Mouse (Mus musculus) lung, embryonic 14.5 days (tissue): ENCODE measurements around the gene Ppp2r1a. TPM values are rescaled to one million over a fixed set of nuclear protein-coding genes. Genes with fewer than 3 reads are reported as not detected.

Experiments
- ATAC-seq: fragments of 200-750 bp; cut with Nextera tagmentation; 2 replicates; pipeline ENCODE4 v1.8.0; 2017; ENCODE audit warnings: mild to moderate bottlenecking, moderate TSS enrichment, moderate library complexity; ENCODE audit not compliant: insufficient read depth
- DNase-seq: peaks from one replicate; pipeline ENCODE4 v3.0.0-alpha.2; 2015
- H3K27ac ChIP-seq: fragments of 300-500 bp; sonication (generic); 2 replicates; pipeline ENCODE4 v1.5.1; 2014; ENCODE audit warnings: low read depth, mild to moderate bottlenecking, moderate library complexity
- H3K27me3 ChIP-seq: fragments of 300-500 bp; sonication (generic); 2 replicates; pipeline ENCODE4 v1.6.1; 2014; ENCODE audit warnings: low read length, control low read depth; ENCODE audit not compliant: insufficient read depth
- H3K36me3 ChIP-seq: fragments of 300-500 bp; sonication (generic); 2 replicates; pipeline ENCODE4 v1.6.1; 2014; ENCODE audit warnings: control low read depth; ENCODE audit not compliant: insufficient read depth
- H3K4me1 ChIP-seq: fragments of 300-500 bp; sonication (generic); 2 replicates; pipeline ENCODE4 v1.6.1; 2014; ENCODE audit warnings: antibody characterized with exemption, control low read depth; ENCODE audit not compliant: insufficient read depth
- H3K4me2 ChIP-seq: fragments of 300-500 bp; sonication (generic); 2 replicates; pipeline ENCODE4 v1.6.1; 2014; ENCODE audit warnings: mild to moderate bottlenecking
- H3K4me3 ChIP-seq: fragments of 300-500 bp; sonication (generic); 2 replicates; pipeline ENCODE4 v1.5.1; 2014; ENCODE audit warnings: low read depth, low read length
- H3K9ac ChIP-seq: fragments of 300-500 bp; sonication (generic); 2 replicates; pipeline ENCODE4 v1.6.1; 2014
- H3K9me3 ChIP-seq: fragments of 300-500 bp; sonication (generic); 2 replicates; pipeline ENCODE4 v1.6.1; 2016; ENCODE audit warnings: low read depth, low read length, control low read depth
- CTCF ChIP-seq: IDR thresholded peaks from 2 replicates; pipeline ENCODE4 v1.5.1; 2016; ENCODE audit warnings: antibody characterized with exemption, low read depth
- WGBS: fragments of 180-500 bp; shearing (Covaris S2); extraction: QIAGEN DNeasy Blood & Tissue Kit; methylation state at CpG from one replicate; pipeline ENCODE4 v1.1.7; 2014; 5-methylcytosine and 5-hydroxymethylcytosine counted together
- polyA plus RNA-seq: library from polyadenylated mRNA; unstranded; fragments of >200 nt; fragmentation: Nextera tagmentation; extraction: Ambion mirVana; gene quantifications from 2 replicates; pipeline ENCODE4 v1.2.1, GENCODE M21; 2014

Gene Ppp2r1a
- 431 and 435 TPM in 2 replicates for polyA plus RNA-seq

- H3K4me2 ChIP-seq: peak within 1 kb of the TSS; percentile 79
- H3K27me3 ChIP-seq: no peaks in the 10 kb centered on the region
- peak within 1 kb of the TSS; percentile 97 for H3K27ac ChIP-seq
- no peak for TF ChIP-seq CTCF
- no peaks in the 10 kb centered on the region for H3K36me3 ChIP-seq
- H3K9ac ChIP-seq: peak within 1 kb of the TSS; percentile 91
- DNase-seq (peak; percentile 99), ATAC-seq (peak; percentile 99)
- H3K4me1 ChIP-seq: peaks cover 10% of the 10 kb centered on the region
- H3K4me3 ChIP-seq: peak within 1 kb of the TSS; percentile 71
- WGBS: under 1% methylated on average over 69 of the region's 69 CpGs
- H3K9me3 ChIP-seq: no peaks in the 10 kb centered on the region
These were observed at the start of gene Ppp2r1a for GRCm38 (mm10) chr17:20944985-20945891. Gene Ppp2r1a, plus strand, starts transcription at chr17:20945311.

GRCm38 (mm10) chr17:20904991-20905390, 40.1 kb upstream of the Ppp2r1a start, which contains the start of gene Vmn1r231:
Gene Vmn1r231, minus strand, starts transcription at chr17:20905091.
- Histone ChIP-seq H3K9me3 (no peaks in the 10 kb centered on the region), H3K27ac (no peak within 1 kb of the TSS), H3K27me3 (no peaks in the 10 kb centered on the region), H3K4me1 (no peaks in the 10 kb centered on the region), H3K4me2 (no peak within 1 kb of the TSS), H3K9ac (no peak within 1 kb of the TSS), H3K36me3 (no peaks in the 10 kb centered on the region), H3K4me3 (no peak within 1 kb of the TSS)
- 61% methylated on average over 2 of the region's 2 CpGs for WGBS
- no peak for TF ChIP-seq CTCF
- ATAC-seq (no peak), DNase-seq (no peak)

GRCm38 (mm10) chr17:20919614-20920013, 25.5 kb upstream of the Ppp2r1a start, which contains the start of gene Vmn1r232:
Gene Vmn1r232, minus strand, starts transcription at chr17:20919714.
- Histone ChIP-seq H3K27me3 (no peaks in the 10 kb centered on the region), H3K4me2 (no peak within 1 kb of the TSS), H3K9ac (no peak within 1 kb of the TSS), H3K4me3 (no peak within 1 kb of the TSS), H3K36me3 (no peaks in the 10 kb centered on the region), H3K9me3 (no peaks in the 10 kb centered on the region), H3K4me1 (no peaks in the 10 kb centered on the region), H3K27ac (no peak within 1 kb of the TSS)
- TF ChIP-seq CTCF: no peak
- no peak for DNase-seq
- WGBS: 38% methylated on average over 1 of the region's 1 CpGs
- no peak for ATAC-seq

GRCm38 (mm10) chr17:20944226-20944625, 885 bp upstream of the Ppp2r1a start:
- 54% methylated on average over 3 of the region's 3 CpGs for WGBS
- no peak for TF ChIP-seq CTCF
- peak; percentile 20 for DNase-seq

GRCm38 (mm10) chr17:20946026-20946565, 985 bp downstream of the Ppp2r1a start:
- DNase-seq (peak; percentile 28), ATAC-seq (no peak)
- 1% methylated on average over 13 of the region's 13 CpGs for WGBS

More at GRCm38 (mm10) chr17:20944226-20944625, 885 bp upstream of the Ppp2r1a start:
- ATAC-seq: no peak
- no peaks in the 10 kb centered on the region for H3K27me3 ChIP-seq
- no peaks in the 10 kb centered on the region for H3K9me3 ChIP-seq
- peak overlapping the region; percentile 71 for H3K4me3 ChIP-seq
- no peaks in the 10 kb centered on the region for H3K36me3 ChIP-seq
- peak overlapping the region; percentile 69 for H3K4me2 ChIP-seq
- peak overlapping the region; percentile 96 for H3K27ac ChIP-seq
- H3K9ac ChIP-seq: peak overlapping the region; percentile 47
- peaks cover 10% of the 10 kb centered on the region for H3K4me1 ChIP-seq

GRCm38 (mm10) chr17:20946636-20947035, 1.5 kb downstream of the Ppp2r1a start:
- Histone ChIP-seq H3K27me3 (no peaks in the 10 kb centered on the region), H3K4me3 (peak overlapping the region; percentile 71), H3K36me3 (peaks cover 6% of the 10 kb centered on the region), H3K4me1 (peaks cover 10% of the 10 kb centered on the region), H3K27ac (0 out of 2 replicates have a peak overlapping the region, but pooled peaks have one; percentile 97), H3K4me2 (peak overlapping the region; percentile 79), H3K9ac (peak overlapping the region; percentile 91), H3K9me3 (no peaks in the 10 kb centered on the region)
- TF ChIP-seq CTCF: no peak
- DNase-seq (no peak), ATAC-seq (no peak)

More at GRCm38 (mm10) chr17:20946026-20946565, 985 bp downstream of the Ppp2r1a start:
- Histone ChIP-seq H3K27me3 (no peaks in the 10 kb centered on the region), H3K4me3 (peak overlapping the region; percentile 71), H3K9me3 (no peaks in the 10 kb centered on the region), H3K36me3 (peaks cover under 1% of the 10 kb centered on the region), H3K9ac (peak overlapping the region; percentile 91), H3K4me2 (peak overlapping the region; percentile 79), H3K4me1 (peaks cover 10% of the 10 kb centered on the region), H3K27ac (peak overlapping the region; percentile 97)
- no peak for TF ChIP-seq CTCF

GRCm38 (mm10) chr17:20960386-20960785, 15.3 kb downstream of the Ppp2r1a start:
- TF ChIP-seq CTCF: no peak
- Histone ChIP-seq H3K27ac (no peak overlapping the region), H3K36me3 (peaks cover 99% of the 10 kb centered on the region), H3K4me2 (no peak overlapping the region), H3K9me3 (no peaks in the 10 kb centered on the region), H3K27me3 (no peaks in the 10 kb centered on the region), H3K9ac (no peak overlapping the region), H3K4me1 (no peaks in the 10 kb centered on the region), H3K4me3 (no peak overlapping the region)
- no peak for ATAC-seq
- 90% methylated on average over 5 of the region's 5 CpGs for WGBS
- no peak for DNase-seq
